Mouse (Mus musculus) right cerebral cortex, adult 18-20 months (tissue): ENCODE results near the gene Fstl1.

Source experiments
- DNase-seq: peaks from one replicate; pipeline ENCODE4 v3.0.0; 2022; ENCODE audit warnings: mixed read lengths

Gene Fstl1

GRCm38 (mm10) chr16:37776860-37777651, at the start of gene Fstl1:
TSS of gene Fstl1 (plus strand) at chr16:37776873.
- peak; percentile 59 for DNase-seq

- DNase-seq = no peak
Measured at GRCm38 (mm10) chr16:37728674-37729073, 48.0 kb upstream of the Fstl1 start.

- DNase-seq = no peak
Measured at GRCm38 (mm10) chr16:37729381-37730150, 47.1 kb upstream of the Fstl1 start.

- no peak for DNase-seq
Measured at GRCm38 (mm10) chr16:37730293-37730835, 46.3 kb upstream of the Fstl1 start.

- DNase-seq = no peak
Measured at GRCm38 (mm10) chr16:37731431-37731830, 45.2 kb upstream of the Fstl1 start.

GRCm38 (mm10) chr16:37732023-37732761, 44.5 kb upstream of the Fstl1 start:
- DNase-seq = no peak

GRCm38 (mm10) chr16:37740076-37740475, 36.6 kb upstream of the Fstl1 start:
- no peak for DNase-seq

- DNase-seq = peak; percentile 14
Measured at GRCm38 (mm10) chr16:37742266-37742665, 34.4 kb upstream of the Fstl1 start.

GRCm38 (mm10) chr16:37752876-37753275, 23.8 kb upstream of the Fstl1 start:
- no peak for DNase-seq

GRCm38 (mm10) chr16:37753809-37754208, 22.9 kb upstream of the Fstl1 start:
- DNase-seq = no peak

- no peak for DNase-seq
Measured at GRCm38 (mm10) chr16:37754483-37754882, 22.2 kb upstream of the Fstl1 start.

- DNase-seq = no peak
Measured at GRCm38 (mm10) chr16:37757223-37757622, 19.4 kb upstream of the Fstl1 start.

- DNase-seq = no peak
Measured at GRCm38 (mm10) chr16:37763797-37764196, 12.9 kb upstream of the Fstl1 start.

GRCm38 (mm10) chr16:37776166-37776859, 360 bp upstream of the Fstl1 start:
- no peak for DNase-seq

- DNase-seq = no peak
Measured at GRCm38 (mm10) chr16:37777796-37778475, 1.3 kb downstream of the Fstl1 start.

- DNase-seq = no peak
Measured at GRCm38 (mm10) chr16:37778529-37778928, 1.9 kb downstream of the Fstl1 start.

GRCm38 (mm10) chr16:37779651-37780280, 3.1 kb downstream of the Fstl1 start:
- no peak for DNase-seq

- DNase-seq = no peak
Measured at GRCm38 (mm10) chr16:37780386-37780785, 3.7 kb downstream of the Fstl1 start.

GRCm38 (mm10) chr16:37780911-37781310, 4.2 kb downstream of the Fstl1 start:
- no peak for DNase-seq

GRCm38 (mm10) chr16:37784526-37784925, 7.9 kb downstream of the Fstl1 start:
- no peak for DNase-seq

- DNase-seq = no peak
Measured at GRCm38 (mm10) chr16:37787558-37788194, 11.0 kb downstream of the Fstl1 start.
